Mouse (Mus musculus) small intestine, adult 2 months (tissue): Measurements from ENCODE around the gene Plpp6. TPM values are rescaled to one million over a fixed set of nuclear protein-coding genes. Genes with fewer than 3 reads are reported as not detected.

Experiments
- H3K27ac ChIP-seq: fragments of 200-500 bp; 2 replicates; pipeline ENCODE4 v1.5.1; 2012; ENCODE audit warnings: low read depth, low read length, control low read depth, inconsistent platforms; ENCODE audit not compliant: insufficient read depth
- H3K27me3 ChIP-seq: fragments of 200-500 bp; 2 replicates; pipeline ENCODE4 v1.6.1; 2012; ENCODE audit warnings: mild to moderate bottlenecking, moderate library complexity, low read length, inconsistent platforms; ENCODE audit not compliant: control insufficient read depth, insufficient read depth
- H3K36me3 ChIP-seq: fragments of 200-500 bp; 2 replicates; pipeline ENCODE4 v1.6.1; 2012; ENCODE audit warnings: mild to moderate bottlenecking, low read length, control low read depth, inconsistent platforms; ENCODE audit not compliant: control insufficient read depth, insufficient read depth
- H3K4me1 ChIP-seq: fragments of 200-500 bp; 2 replicates; pipeline ENCODE4 v1.6.1; 2012; ENCODE audit warnings: low read length, inconsistent platforms, mixed read lengths; ENCODE audit not compliant: control insufficient read depth, insufficient read depth, insufficient read length
- H3K4me3 ChIP-seq: fragments of 200-500 bp; 2 replicates; pipeline ENCODE4 v1.5.1; 2012; ENCODE audit warnings: low read depth, mild to moderate bottlenecking, control low read depth, inconsistent platforms, low read length, moderate library complexity
- CTCF ChIP-seq: fragments of 200-500 bp; IDR thresholded peaks from 2 replicates; pipeline ENCODE4 v1.5.1; 2012; ENCODE audit warnings: low read depth, mild to moderate bottlenecking, control low read depth, inconsistent platforms, low read length, moderate library complexity, mixed read lengths; ENCODE audit not compliant: insufficient replicate concordance, insufficient read length; ENCODE audit errors: extremely low read depth
- POLR2A ChIP-seq: fragments of 200-500 bp; IDR thresholded peaks from 2 replicates; pipeline ENCODE4 v1.6.1; 2012; ENCODE audit warnings: low read depth, mild to moderate bottlenecking, control low read depth, inconsistent platforms, low read length, moderate library complexity
- WGBS: fragments of 180-500 bp; shearing (Covaris S2); methylation state at CpG from one replicate; pipeline ENCODE4 v1.1.7; 2018; 5-methylcytosine and 5-hydroxymethylcytosine counted together
- polyA plus RNA-seq: library from polyadenylated mRNA; depleted of rRNA; stranded (reverse); fragments of >200 nt; gene quantifications from 2 replicates; pipeline ENCODE4 v1.2.3, GENCODE M21; 2012

Plpp6 gene
- polyA plus RNA-seq, 1 experiment, result 27.8 TPM

- no peak for TF ChIP-seq POLR2A
- no peak for TF ChIP-seq CTCF
These were observed 34.7 kb upstream of the Plpp6 start for GRCm38 (mm10) chr19:28929034-28929433.

GRCm38 (mm10) chr19:28934897-28935296 lies 28.9 kb upstream of the Plpp6 start:
- Histone ChIP-seq H3K27ac (no peak overlapping the region), H3K36me3 (no peaks in the 10 kb centered on the region), H3K27me3 (no peaks in the 10 kb centered on the region), H3K4me3 (no peak overlapping the region), H3K4me1 (peaks cover 3% of the 10 kb centered on the region; the same call in 1 of the 2 replicates)
- TF ChIP-seq CTCF (no peak), POLR2A (no peak)
- 37% methylated on average over 3 of the region's 3 CpGs for WGBS

More at GRCm38 (mm10) chr19:28929034-28929433, 34.7 kb upstream of the Plpp6 start:
- no peak overlapping the region for H3K4me3 ChIP-seq
- H3K36me3 ChIP-seq, result no peaks in the 10 kb centered on the region
- H3K4me1 ChIP-seq, result no peaks in the 10 kb centered on the region
- no peak overlapping the region for H3K27ac ChIP-seq
- H3K27me3 ChIP-seq, result no peaks in the 10 kb centered on the region

GRCm38 (mm10) chr19:28940135-28940874 lies 23.4 kb upstream of the Plpp6 start:
- H3K4me3 ChIP-seq, result no peak overlapping the region
- 79% methylated on average over 9 of the region's 9 CpGs for WGBS
- no peaks in the 10 kb centered on the region for H3K36me3 ChIP-seq
- TF ChIP-seq POLR2A, result no peak
- TF ChIP-seq CTCF, result no peak
- no peaks in the 10 kb centered on the region for H3K4me1 ChIP-seq
- no peaks in the 10 kb centered on the region for H3K27me3 ChIP-seq
- H3K27ac ChIP-seq, result no peak overlapping the region

GRCm38 (mm10) chr19:28941271-28941670 lies 22.5 kb upstream of the Plpp6 start:
- Histone ChIP-seq H3K27me3 (no peaks in the 10 kb centered on the region), H3K36me3 (no peaks in the 10 kb centered on the region), H3K4me1 (no peaks in the 10 kb centered on the region), H3K4me3 (no peak overlapping the region), H3K27ac (no peak overlapping the region)
- 83% methylated on average over 4 of the region's 4 CpGs for WGBS
- TF ChIP-seq POLR2A, result no peak
- TF ChIP-seq CTCF, result no peak

- WGBS, result 35% methylated on average over 4 of the region's 4 CpGs
- H3K36me3 ChIP-seq, result no peaks in the 10 kb centered on the region
- no peak overlapping the region for H3K4me3 ChIP-seq
- H3K27me3 ChIP-seq, result no peaks in the 10 kb centered on the region
- TF ChIP-seq CTCF, result no peak
- no peak for TF ChIP-seq POLR2A
- no peak overlapping the region for H3K27ac ChIP-seq
- H3K4me1 ChIP-seq, result no peaks in the 10 kb centered on the region
These were observed 17.0 kb upstream of the Plpp6 start for GRCm38 (mm10) chr19:28946782-28947181.

GRCm38 (mm10) chr19:28947311-28947710 lies 16.4 kb upstream of the Plpp6 start:
- Histone ChIP-seq H3K4me3 (no peak overlapping the region), H3K4me1 (no peaks in the 10 kb centered on the region), H3K36me3 (no peaks in the 10 kb centered on the region), H3K27me3 (no peaks in the 10 kb centered on the region), H3K27ac (no peak overlapping the region)
- 18% methylated on average over 2 of the region's 2 CpGs for WGBS
- no peak for TF ChIP-seq CTCF

GRCm38 (mm10) chr19:28951251-28951650 lies 12.5 kb upstream of the Plpp6 start:
- 80% methylated on average over 5 of the region's 5 CpGs for WGBS
- Histone ChIP-seq H3K36me3 (no peaks in the 10 kb centered on the region), H3K4me1 (no peaks in the 10 kb centered on the region), H3K4me3 (no peak overlapping the region), H3K27ac (no peak overlapping the region), H3K27me3 (no peaks in the 10 kb centered on the region)
- TF ChIP-seq CTCF, result no peak
